Mouse (Mus musculus): ENCODE results near the gene Arl3. TPM values are rescaled to one million over a fixed set of nuclear protein-coding genes. Genes with fewer than 3 reads are reported as not detected.

Arl3 gene
- total and polyA plus RNA-seq, 3 experiments: 24.1 to 46.5 (median 45.3) TPM

- peaks cover 0 to 15% of the 10 kb centered on the region in 2 experiments for H3K36me3 ChIP-seq (replicated peaks in 1 of 2; ENCODE audit: control insufficient read depth in 1 of 2, insufficient read depth in 1 of 2, low read length in 1 of 2)
- H3K9me3 ChIP-seq (replicated peaks; ENCODE audit: low read length): no peaks in the 10 kb centered on the region
- TF ChIP-seq NRF1 (IDR thresholded peaks at IDR 0.05; ENCODE audit: low read depth, low read length): 0 out of 2 replicates have a peak, but pooled peaks have one; percentile 5
- TF ChIP-seq TCF12 (IDR thresholded peaks at IDR 0.05; ENCODE audit: low read depth, low read length): 0 out of 2 replicates have a peak, but pooled peaks have one; percentile 16
- peak; percentile 91; the same call in 1 of the 2 replicates for TF ChIP-seq UBTF (IDR thresholded peaks at IDR 0.05; ENCODE audit: low read depth, low read length)
- peak; percentile 66 for TF ChIP-seq ZNF384 (IDR thresholded peaks at IDR 0.05; ENCODE audit: low read depth, low read length)
- no peak for TF ChIP-seq MEF2A (IDR thresholded peaks at IDR 0.05; ENCODE audit: borderline replicate concordance, low read depth, low read length)
- peak overlapping the region; percentile 60 for H3K4me2 ChIP-seq (ENCODE audit: insufficient read depth, low read depth, poor library complexity, severe bottlenecking)
- dilution Hi-C loops (cut with MboI; ENCODE audit: extremely low pct_ligation_motif_present, extremely low pct_unique_long_range_greater_than_20kb, low sequenced_read_pairs) (no loop called here), in situ Hi-C loops (cut with MboI; ENCODE audit: low pct_ligation_motif_present, low pct_unique_long_range_greater_than_20kb, low sequenced_read_pairs) (no loop called here)
- DNase-seq (ENCODE audit: extremely low read depth): no peak
- H3K79me2 ChIP-seq (replicated peaks; ENCODE audit: control insufficient read depth, extremely low read depth, insufficient read depth, poor library complexity, severe bottlenecking): peaks cover 33% of the 10 kb centered on the region
- H3K4me3 ChIP-seq (replicated peaks in 1 of 3; ENCODE audit: low read depth in 2 of 3, low read length in 2 of 3, poor library complexity in 1 of 3): peak overlapping the region; percentile 69 to 95 (median 69)
- H3K9ac ChIP-seq (ENCODE audit: insufficient read depth, low read depth): peak overlapping the region; percentile 98
- H3K27me3 ChIP-seq (replicated peaks): no peaks in the 10 kb centered on the region
- peaks cover 2 to 12% of the 10 kb centered on the region in 2 experiments; a peak in 3 of 4 replicates for H3K4me1 ChIP-seq (ENCODE audit: control insufficient read depth in 1 of 2, insufficient read depth in 2 of 2)
- H3K27ac ChIP-seq (ENCODE audit: insufficient read depth, low read depth): peak overlapping the region; percentile 77
Measured at GRCm38 (mm10) chr19:46500581-46501341, 72.2 kb downstream of the Arl3 start.

- Histone ChIP-seq H3K4me2 (ENCODE audit: insufficient read depth, low read depth, poor library complexity, severe bottlenecking) (peak overlapping the region; percentile 70), H3K4me1 (ENCODE audit: control insufficient read depth in 1 of 2, insufficient read depth in 2 of 2) (peaks cover 4 to 9% of the 10 kb centered on the region in 2 experiments; a peak in 3 of 4 replicates), H3K79me2 (replicated peaks; ENCODE audit: control insufficient read depth, extremely low read depth, insufficient read depth, poor library complexity, severe bottlenecking) (peaks cover 26% of the 10 kb centered on the region), H3K9me3 (replicated peaks; ENCODE audit: low read length) (no peaks in the 10 kb centered on the region), H3K4me3 (replicated peaks in 1 of 3; ENCODE audit: low read depth in 2 of 3, low read length in 2 of 3, poor library complexity in 1 of 3) (peak overlapping the region; percentile 69 to 95 (median 69)), H3K27me3 (replicated peaks) (no peaks in the 10 kb centered on the region), H3K36me3 (replicated peaks in 1 of 2; ENCODE audit: control insufficient read depth in 1 of 2, insufficient read depth in 1 of 2, low read length in 1 of 2) (peaks cover 0 to 7% of the 10 kb centered on the region in 2 experiments), H3K27ac (ENCODE audit: insufficient read depth, low read depth) (peak overlapping the region; percentile 91), H3K9ac (ENCODE audit: insufficient read depth, low read depth) (peak overlapping the region; percentile 98)
- in situ Hi-C loops (cut with MboI; ENCODE audit: low pct_ligation_motif_present, low pct_unique_long_range_greater_than_20kb, low sequenced_read_pairs): no loop called here
- DNase-seq (ENCODE audit: extremely low read depth): peak; percentile 100
- dilution Hi-C loops (cut with MboI; ENCODE audit: extremely low pct_ligation_motif_present, extremely low pct_unique_long_range_greater_than_20kb, low sequenced_read_pairs): no loop called here
- TF ChIP-seq NELFE (IDR thresholded peaks at IDR 0.05; ENCODE audit: low read depth, low read length) (peak; percentile 60), ZMIZ1 (IDR thresholded peaks at IDR 0.05; ENCODE audit: low read depth, low read length) (peak; percentile 71), USF2 (conservative IDR thresholded peaks at IDR 0.05; ENCODE audit: low read depth, low read length) (peak; percentile 78), CHD2 (IDR thresholded peaks at IDR 0.05; ENCODE audit: low read length) (peak; percentile 76; the same call in 1 of the 2 replicates), MEF2A (IDR thresholded peaks at IDR 0.05; ENCODE audit: borderline replicate concordance, low read depth, low read length) (0 out of 2 replicates have a peak, but pooled peaks have one; percentile 19), TCF12 (IDR thresholded peaks at IDR 0.05; ENCODE audit: low read depth, low read length) (no peak), MYC (IDR thresholded peaks at IDR 0.05; ENCODE audit: low read depth, low read length) (no peak), GABPA (IDR thresholded peaks at IDR 0.05; ENCODE audit: insufficient replicate concordance, low read depth, low read length) (no peak), JUN (IDR thresholded peaks at IDR 0.05; ENCODE audit: insufficient read depth, low read depth, low read length) (no peak), SIN3A (IDR thresholded peaks at IDR 0.05; ENCODE audit: low read length) (peak; percentile 54), BHLHE40 (IDR thresholded peaks at IDR 0.05; ENCODE audit: low read depth, low read length) (no peak; the same call in 1 of the 2 replicates), ELF1 (IDR thresholded peaks at IDR 0.05; ENCODE audit: low read depth, low read length) (peak; percentile 96), ZC3H11A (IDR thresholded peaks at IDR 0.05; ENCODE audit: low read depth, low read length) (no peak), UBTF (IDR thresholded peaks at IDR 0.05; ENCODE audit: low read depth, low read length) (peak; percentile 86), ETS1 (conservative IDR thresholded peaks at IDR 0.05; ENCODE audit: low read depth, low read length) (peak; percentile 45), JUND (conservative IDR thresholded peaks at IDR 0.05; ENCODE audit: low read depth, low read length) (no peak), POLR2AphosphoS2 (IDR thresholded peaks at IDR 0.05; ENCODE audit: low read depth, low read length) (no peak), USF1 (IDR thresholded peaks at IDR 0.05; ENCODE audit: low read depth, low read length) (peak; percentile 88), POLR2A (IDR thresholded peaks at IDR 0.05; ENCODE audit: low read depth, low read length) (peak; percentile 50; the same call in 1 of the 2 replicates), SMC3 (IDR thresholded peaks at IDR 0.05; ENCODE audit: low read depth, low read length) (0 out of 2 replicates have a peak, but pooled peaks have one; percentile 1), CTCF (conservative IDR thresholded peaks at IDR 0.05 in 1 of 2, IDR thresholded peaks at IDR 0.05 in 1 of 2; ENCODE audit: low read depth in 2 of 2, low read length in 2 of 2) (no peak), MAX (IDR thresholded peaks at IDR 0.05; ENCODE audit: low read length) (peak; percentile 85), CHD1 (IDR thresholded peaks at IDR 0.05; ENCODE audit: low read depth, low read length) (0 out of 2 replicates have a peak, but pooled peaks have one; percentile 10), ZNF384 (IDR thresholded peaks at IDR 0.05; ENCODE audit: low read depth, low read length) (no peak), IRF4 (IDR thresholded peaks at IDR 0.05; ENCODE audit: low read depth, low read length) (peak; percentile 53), MAFK (IDR thresholded peaks at IDR 0.05; ENCODE audit: insufficient replicate concordance, low read length) (0 out of 2 replicates have a peak, but pooled peaks have one; percentile 12), PAX5 (IDR thresholded peaks at IDR 0.05; ENCODE audit: low read length) (no peak)
Measured at GRCm38 (mm10) chr19:46499836-46500580, 73.0 kb downstream of the Arl3 start.

All from CH12.LX (cell line).